Mouse (Mus musculus): ENCODE measurements around the gene C3.

DNA sequence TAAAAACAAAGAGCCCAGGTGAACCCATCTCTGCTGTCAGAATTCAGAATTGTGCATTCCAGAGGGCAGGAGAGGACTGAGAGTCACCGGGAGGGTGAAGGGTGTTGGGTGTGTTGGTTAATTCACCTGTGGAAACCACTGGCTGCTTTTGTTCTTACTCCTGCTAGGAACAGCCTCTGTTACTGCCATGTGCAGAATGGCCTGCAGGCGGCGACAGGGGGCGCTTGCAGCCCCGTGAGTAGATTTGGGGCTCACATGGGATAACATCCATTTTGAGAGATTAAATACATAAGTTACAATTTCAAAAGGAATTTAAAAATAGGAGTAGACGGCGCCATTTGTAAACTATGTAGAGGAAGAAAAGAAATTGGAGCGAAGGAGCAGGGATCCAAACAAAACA is 47.6 kb downstream of the C3 start:
- no peak for TF ChIP-seq POLR2A (IDR thresholded peaks at IDR 0.05; ENCODE audit: low read depth, low read length)
- TF ChIP-seq CTCF (conservative IDR thresholded peaks at IDR 0.05; ENCODE audit: insufficient read depth, insufficient read length, low read depth, low read length), result peak; percentile 62
